Mouse (Mus musculus) stomach, postnatal 0 days (tissue): ENCODE results near the gene Rnf38. TPM values are rescaled to one million over a fixed set of nuclear protein-coding genes. Genes with fewer than 3 reads are reported as not detected.

Experiments used
- ATAC-seq: fragments of 200-750 bp; cut with Nextera tagmentation; 2 replicates; pipeline ENCODE4 v1.8.0; 2017; ENCODE audit not compliant: low FRiP score, low TSS enrichment
- DNase-seq: peaks from one replicate; pipeline ENCODE4 v3.0.0-alpha.2; 2016; ENCODE audit warnings: low spot score
- H3K27ac ChIP-seq: fragments of 300-500 bp; sonication (generic); replicated peaks from 2 replicates; pipeline ENCODE4 v1.5.1; 2014; ENCODE audit warnings: mild to moderate bottlenecking, control low read depth
- H3K27me3 ChIP-seq: fragments of 300-500 bp; sonication (generic); 2 replicates; pipeline ENCODE4 v1.6.1; 2014; ENCODE audit warnings: low read length; ENCODE audit not compliant: control insufficient read depth, insufficient read depth
- H3K36me3 ChIP-seq: fragments of 300-500 bp; sonication (generic); 2 replicates; pipeline ENCODE4 v1.6.1; 2014; ENCODE audit warnings: low read length, mixed read lengths; ENCODE audit not compliant: control insufficient read depth, insufficient read depth
- H3K4me1 ChIP-seq: fragments of 300-500 bp; sonication (generic); replicated peaks from 2 replicates; pipeline ENCODE4 v1.6.1; 2014; ENCODE audit warnings: antibody characterized with exemption; ENCODE audit not compliant: control insufficient read depth, insufficient read depth
- H3K4me2 ChIP-seq: fragments of 300-500 bp; sonication (generic); replicated peaks from 2 replicates; pipeline ENCODE4 v1.6.1; 2014; ENCODE audit warnings: low read depth, mild to moderate bottlenecking, control low read depth, moderate library complexity
- H3K4me3 ChIP-seq: fragments of 300-500 bp; sonication (generic); 2 replicates; pipeline ENCODE4 v1.5.1; 2014; ENCODE audit warnings: low read depth, low read length, control low read depth
- H3K9ac ChIP-seq: fragments of 300-500 bp; sonication (generic); 2 replicates; pipeline ENCODE4 v1.6.1; 2014; ENCODE audit warnings: mild to moderate bottlenecking, low read length, control low read depth, mixed read lengths
- H3K9me3 ChIP-seq: fragments of 300-500 bp; sonication (generic); 2 replicates; pipeline ENCODE4 v1.6.1; 2016; ENCODE audit warnings: low read length; ENCODE audit not compliant: control insufficient read depth
- CTCF ChIP-seq: IDR thresholded peaks from 2 replicates; pipeline ENCODE4 v1.5.1; 2016; ENCODE audit warnings: antibody characterized with exemption, low read depth, mild to moderate bottlenecking, moderate library complexity
- EP300 ChIP-seq: optimal IDR thresholded peaks from 2 replicates; pipeline ENCODE3; 2016; ENCODE audit warnings: antibody characterized with exemption
- WGBS: fragments of 180-500 bp; shearing (Covaris S2); extraction: QIAGEN DNeasy Blood & Tissue Kit; methylation state at CpG from one replicate; pipeline ENCODE4 v1.1.7; 2014; 5-methylcytosine and 5-hydroxymethylcytosine counted together
- polyA plus RNA-seq: library from polyadenylated mRNA; unstranded; fragments of >200 nt; fragmentation: Nextera tagmentation; extraction: Ambion mirVana; gene quantifications from 2 replicates; pipeline ENCODE4 v1.2.1, GENCODE M21; 2015

The Rnf38 gene
- polyA plus RNA-seq, 1 experiment from 2014 or later, result 6.3 TPM

GRCm38 (mm10) chr4:44216797-44217442, 16.7 kb downstream of the Rnf38 start:
- Histone ChIP-seq H3K4me3 (no peak overlapping the region), H3K9me3 (no peaks in the 10 kb centered on the region), H3K36me3 (no peaks in the 10 kb centered on the region), H3K27ac (no peak overlapping the region; the same call in 1 of the 2 replicates), H3K9ac (no peak overlapping the region), H3K4me2 (no peak overlapping the region), H3K4me1 (no peaks in the 10 kb centered on the region), H3K27me3 (no peaks in the 10 kb centered on the region)
- ATAC-seq (peak; percentile 76), DNase-seq (no peak)
- 51% methylated on average over 10 of the region's 10 CpGs for WGBS
- TF ChIP-seq CTCF (no peak), EP300 (no peak)

GRCm38 (mm10) chr4:44199968-44200367, 33.6 kb downstream of the Rnf38 start:
- no peak for DNase-seq
- Histone ChIP-seq H3K4me2 (no peak overlapping the region), H3K27me3 (no peaks in the 10 kb centered on the region), H3K9ac (no peak overlapping the region), H3K27ac (no peak overlapping the region), H3K4me1 (no peaks in the 10 kb centered on the region), H3K36me3 (no peaks in the 10 kb centered on the region), H3K4me3 (no peak overlapping the region), H3K9me3 (no peaks in the 10 kb centered on the region)
- WGBS, result 75% methylated on average over 1 of the region's 1 CpGs
- no peak for ATAC-seq
- TF ChIP-seq CTCF (peak; percentile 81), EP300 (no peak)

GRCm38 (mm10) chr4:44187431-44187830, 46.2 kb downstream of the Rnf38 start:
- no peak for ATAC-seq

GRCm38 (mm10) chr4:44183862-44184261, 49.7 kb downstream of the Rnf38 start:
- Histone ChIP-seq H3K4me2 (no peak overlapping the region), H3K4me3 (no peak overlapping the region), H3K36me3 (no peaks in the 10 kb centered on the region), H3K27ac (no peak overlapping the region), H3K27me3 (no peaks in the 10 kb centered on the region), H3K4me1 (no peaks in the 10 kb centered on the region), H3K9ac (no peak overlapping the region), H3K9me3 (no peaks in the 10 kb centered on the region)
- DNase-seq (no peak), ATAC-seq (no peak)
- 46% methylated on average over 1 of the region's 1 CpGs for whole genome bisulfite sequencing
- TF ChIP-seq CTCF (no peak), EP300 (no peak)

More at GRCm38 (mm10) chr4:44187431-44187830, 46.2 kb downstream of the Rnf38 start:
- Histone ChIP-seq H3K4me1 (no peaks in the 10 kb centered on the region), H3K36me3 (no peaks in the 10 kb centered on the region), H3K27ac (no peak overlapping the region), H3K27me3 (no peaks in the 10 kb centered on the region), H3K9ac (no peak overlapping the region), H3K9me3 (no peaks in the 10 kb centered on the region), H3K4me2 (no peak overlapping the region), H3K4me3 (no peak overlapping the region)
- DNase-seq, result no peak
- TF ChIP-seq EP300 (no peak), CTCF (no peak)
- 75% methylated on average over 10 of the region's 10 CpGs for WGBS

- no peak for ATAC-seq
- 72% methylated on average over 5 of the region's 5 CpGs for WGBS
- DNase-seq, result no peak
These were observed 53.8 kb downstream of the Rnf38 start for GRCm38 (mm10) chr4:44179748-44180147.

GRCm38 (mm10) chr4:44173177-44173576, 60.4 kb downstream of the Rnf38 start:
- H3K9me3 ChIP-seq, result no peaks in the 10 kb centered on the region
- no peak for TF ChIP-seq EP300
- peak; percentile 84 for TF ChIP-seq CTCF
- H3K27ac ChIP-seq, result no peak overlapping the region
- H3K4me3 ChIP-seq, result no peak overlapping the region
- H3K4me2 ChIP-seq, result no peak overlapping the region
- no peaks in the 10 kb centered on the region for H3K36me3 ChIP-seq
- H3K27me3 ChIP-seq, result no peaks in the 10 kb centered on the region
- no peak overlapping the region for H3K9ac ChIP-seq
- DNase-seq (peak; percentile 61), ATAC-seq (no peak)
- no peaks in the 10 kb centered on the region for H3K4me1 ChIP-seq
- WGBS, result 0% methylated on average over 1 of the region's 1 CpGs

More at GRCm38 (mm10) chr4:44179748-44180147, 53.8 kb downstream of the Rnf38 start:
- Histone ChIP-seq H3K36me3 (no peaks in the 10 kb centered on the region), H3K4me1 (no peaks in the 10 kb centered on the region), H3K9me3 (no peaks in the 10 kb centered on the region), H3K4me3 (no peak overlapping the region), H3K4me2 (no peak overlapping the region), H3K27ac (no peak overlapping the region), H3K27me3 (no peaks in the 10 kb centered on the region), H3K9ac (no peak overlapping the region)
- TF ChIP-seq EP300, result no peak
- no peak for TF ChIP-seq CTCF
